Mouse (Mus musculus): ENCODE measurements around the gene Ptov1. TPM values are rescaled to one million over a fixed set of nuclear protein-coding genes. Genes with fewer than 3 reads are reported as not detected.

Ptov1 gene
- polyA plus RNA-seq, 1 experiment from 2014 or later: 419 TPM

DNA sequence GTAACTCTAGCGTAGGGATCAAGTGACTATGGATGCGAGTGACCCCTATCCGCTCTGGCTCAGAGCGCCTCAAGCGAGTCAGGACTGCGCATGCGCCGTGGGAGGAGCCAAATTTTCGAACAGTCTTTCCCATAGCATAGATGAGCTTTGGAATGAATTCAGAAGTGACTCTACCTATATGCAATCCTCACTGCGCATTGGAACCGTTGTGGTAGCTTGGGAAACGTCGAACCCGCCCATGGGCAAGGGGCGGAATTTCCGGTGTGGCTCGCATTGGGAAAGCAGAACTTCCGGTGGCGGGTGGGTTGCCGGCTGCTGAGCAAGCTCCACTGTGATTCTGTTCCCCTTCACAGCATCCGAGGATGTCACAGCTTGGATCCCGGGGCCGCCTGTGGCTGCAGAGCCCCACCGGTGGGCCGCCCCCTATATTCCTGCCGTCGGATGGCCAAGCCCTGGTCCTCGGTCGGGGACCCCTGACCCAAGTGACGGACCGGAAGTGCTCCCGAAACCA lies 12.5 kb downstream of the Ptov1 start, which contains the start of gene Pnkp:
Pnkp (plus strand) TSS at position 98 of the 511 bp plus-strand sequence.
- Histone ChIP-seq H3K4me2 (ENCODE audit: low read length) (peak within 1 kb of the TSS; percentile 70), H3K4me1 (ENCODE audit: control insufficient read depth, insufficient read depth, low read length) (peaks cover 28% of the 10 kb centered on the region)
- WGBS: under 1% methylated on average over 32 of the region's 32 CpGs

DNA sequence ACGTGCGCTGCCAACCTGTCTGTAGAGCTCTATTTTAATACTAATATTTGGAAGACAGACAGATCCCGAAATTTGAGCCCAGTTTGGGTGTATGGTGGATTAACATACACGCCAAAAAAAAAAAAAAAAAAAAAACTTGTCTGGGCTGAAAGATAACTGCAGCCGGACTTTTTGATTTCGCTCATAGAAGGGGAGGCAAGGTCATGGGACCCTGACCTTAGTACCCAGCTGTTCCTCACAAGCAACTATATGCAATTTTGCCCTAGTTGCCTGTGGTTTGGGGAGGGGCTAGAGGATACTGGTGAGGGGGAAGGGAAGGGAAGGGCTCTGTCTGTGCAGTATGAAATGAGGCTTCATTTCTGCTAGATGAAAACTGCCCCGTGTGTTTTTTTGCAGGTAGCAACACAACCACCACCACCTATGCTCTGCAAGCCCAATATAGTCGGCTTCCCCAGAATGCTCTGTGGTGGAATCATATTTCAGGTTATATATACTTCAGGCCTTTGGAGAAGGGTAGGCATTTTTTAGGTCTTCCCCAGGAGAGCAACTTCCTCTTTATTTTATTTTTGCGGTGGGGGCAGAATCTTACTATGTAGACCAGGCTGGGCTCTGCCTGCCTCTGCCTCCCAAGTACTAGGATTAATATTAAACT lies 13.2 kb downstream of the Ptov1 start:
- H3K9me3 ChIP-seq (replicated peaks; ENCODE audit: control insufficient read depth, low read length, poor library complexity, severe bottlenecking): no peaks in the 10 kb centered on the region

More for the DNA sequence above, 12.5 kb downstream of the Ptov1 start, which contains the start of gene Pnkp:
- peak; percentile 77 for ATAC-seq
- peak within 1 kb of the TSS; percentile 96 for H3K27ac ChIP-seq (ENCODE audit: low read length)
- no peaks in the 10 kb centered on the region for H3K27me3 ChIP-seq (ENCODE audit: control insufficient read depth, insufficient read depth, low read depth, low read length)
- H3K36me3 ChIP-seq (ENCODE audit: control insufficient read depth, insufficient read depth, low read length): peaks cover 9% of the 10 kb centered on the region; the same call in 1 of the 2 replicates
- peak within 1 kb of the TSS; percentile 84 for H3K9ac ChIP-seq (ENCODE audit: low read depth, low read length)
- peak within 1 kb of the TSS; percentile 78 for H3K4me3 ChIP-seq (ENCODE audit: low read depth, low read length)
- H3K9me3 ChIP-seq (replicated peaks; ENCODE audit: control insufficient read depth, low read length, poor library complexity, severe bottlenecking): no peaks in the 10 kb centered on the region

GRCm38 (mm10) chr7:44855036-44855435 lies 14.6 kb downstream of the Ptov1 start:
- Histone ChIP-seq H3K4me2 (ENCODE audit: low read length) (peak overlapping the region; percentile 63), H3K27me3 (ENCODE audit: control insufficient read depth, insufficient read depth, low read depth, low read length) (no peaks in the 10 kb centered on the region), H3K4me1 (ENCODE audit: control insufficient read depth, insufficient read depth, low read length) (peaks cover 36% of the 10 kb centered on the region), H3K27ac (ENCODE audit: low read length) (peak overlapping the region; percentile 76), H3K9ac (ENCODE audit: low read depth, low read length) (peak overlapping the region; percentile 58), H3K9me3 (replicated peaks; ENCODE audit: control insufficient read depth, low read length, poor library complexity, severe bottlenecking) (no peaks in the 10 kb centered on the region), H3K4me3 (ENCODE audit: low read depth, low read length) (peak overlapping the region; percentile 41), H3K36me3 (ENCODE audit: control insufficient read depth, insufficient read depth, low read length) (peaks cover 6% of the 10 kb centered on the region; the same call in 1 of the 2 replicates)
- no peak for ATAC-seq
- WGBS: 42% methylated on average over 10 of the region's 10 CpGs

More for the DNA sequence above, 13.2 kb downstream of the Ptov1 start:
- peaks cover 6% of the 10 kb centered on the region; the same call in 1 of the 2 replicates for H3K36me3 ChIP-seq (ENCODE audit: control insufficient read depth, insufficient read depth, low read length)
- H3K9ac ChIP-seq (ENCODE audit: low read depth, low read length): no peak overlapping the region; the same call in 1 of the 2 replicates
- H3K27ac ChIP-seq (ENCODE audit: low read length): peak overlapping the region; percentile 96
- H3K4me3 ChIP-seq (ENCODE audit: low read depth, low read length): peak overlapping the region; percentile 78
- H3K27me3 ChIP-seq (ENCODE audit: control insufficient read depth, insufficient read depth, low read depth, low read length): no peaks in the 10 kb centered on the region
- peak overlapping the region; percentile 70 for H3K4me2 ChIP-seq (ENCODE audit: low read length)
- WGBS: 71% methylated on average over 9 of the region's 9 CpGs
- peaks cover 28% of the 10 kb centered on the region for H3K4me1 ChIP-seq (ENCODE audit: control insufficient read depth, insufficient read depth, low read length)
- ATAC-seq: peak; percentile 7; the same call in 1 of the 2 replicates

DNA sequence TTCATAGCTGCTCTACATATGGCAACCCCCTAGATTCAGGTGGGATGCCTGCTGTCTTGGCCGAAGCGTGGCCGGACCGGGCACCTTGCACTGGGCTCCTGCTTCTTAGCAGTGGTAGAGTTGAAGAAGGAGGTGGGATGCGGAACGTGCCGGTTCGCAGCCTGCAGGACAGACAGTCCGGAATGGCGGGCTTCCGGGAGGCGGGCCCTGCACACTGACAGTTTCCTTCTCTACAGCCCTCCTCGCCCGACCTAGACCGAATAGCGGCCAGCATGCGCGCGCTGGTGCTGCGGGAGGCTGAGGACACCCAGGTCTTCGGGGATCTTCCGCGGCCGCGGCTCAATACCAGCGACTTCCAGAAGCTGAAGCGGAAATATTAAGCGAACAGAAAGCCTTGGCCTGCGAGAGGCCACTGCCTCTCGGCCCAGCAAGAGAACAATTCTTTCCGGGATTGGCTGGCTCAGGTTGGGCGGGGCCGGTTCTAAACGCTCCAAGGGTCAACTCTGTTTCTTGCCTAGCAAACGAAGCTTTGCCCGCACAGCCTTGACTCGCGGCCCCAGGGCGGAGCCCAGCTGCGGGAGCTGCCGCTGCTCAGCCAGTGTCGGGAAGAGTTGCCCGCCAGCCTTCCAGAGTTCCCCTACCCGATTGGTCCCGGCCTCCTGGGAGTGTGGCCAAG lies 15.1 kb downstream of the Ptov1 start:
- ATAC-seq: no peak
- WGBS: 2% methylated on average over 45 of the region's 45 CpGs
- H3K27ac ChIP-seq (ENCODE audit: low read length): peak overlapping the region; percentile 76
- H3K4me1 ChIP-seq (ENCODE audit: control insufficient read depth, insufficient read depth, low read length): peaks cover 36% of the 10 kb centered on the region
- peak overlapping the region; percentile 41 for H3K4me3 ChIP-seq (ENCODE audit: low read depth, low read length)
- peaks cover 6% of the 10 kb centered on the region; the same call in 1 of the 2 replicates for H3K36me3 ChIP-seq (ENCODE audit: control insufficient read depth, insufficient read depth, low read length)
- no peaks in the 10 kb centered on the region for H3K27me3 ChIP-seq (ENCODE audit: control insufficient read depth, insufficient read depth, low read depth, low read length)
- H3K9me3 ChIP-seq (replicated peaks; ENCODE audit: control insufficient read depth, low read length, poor library complexity, severe bottlenecking): no peaks in the 10 kb centered on the region
- H3K4me2 ChIP-seq (ENCODE audit: low read length): peak overlapping the region; percentile 63
- H3K9ac ChIP-seq (ENCODE audit: low read depth, low read length): peak overlapping the region; percentile 58

DNA sequence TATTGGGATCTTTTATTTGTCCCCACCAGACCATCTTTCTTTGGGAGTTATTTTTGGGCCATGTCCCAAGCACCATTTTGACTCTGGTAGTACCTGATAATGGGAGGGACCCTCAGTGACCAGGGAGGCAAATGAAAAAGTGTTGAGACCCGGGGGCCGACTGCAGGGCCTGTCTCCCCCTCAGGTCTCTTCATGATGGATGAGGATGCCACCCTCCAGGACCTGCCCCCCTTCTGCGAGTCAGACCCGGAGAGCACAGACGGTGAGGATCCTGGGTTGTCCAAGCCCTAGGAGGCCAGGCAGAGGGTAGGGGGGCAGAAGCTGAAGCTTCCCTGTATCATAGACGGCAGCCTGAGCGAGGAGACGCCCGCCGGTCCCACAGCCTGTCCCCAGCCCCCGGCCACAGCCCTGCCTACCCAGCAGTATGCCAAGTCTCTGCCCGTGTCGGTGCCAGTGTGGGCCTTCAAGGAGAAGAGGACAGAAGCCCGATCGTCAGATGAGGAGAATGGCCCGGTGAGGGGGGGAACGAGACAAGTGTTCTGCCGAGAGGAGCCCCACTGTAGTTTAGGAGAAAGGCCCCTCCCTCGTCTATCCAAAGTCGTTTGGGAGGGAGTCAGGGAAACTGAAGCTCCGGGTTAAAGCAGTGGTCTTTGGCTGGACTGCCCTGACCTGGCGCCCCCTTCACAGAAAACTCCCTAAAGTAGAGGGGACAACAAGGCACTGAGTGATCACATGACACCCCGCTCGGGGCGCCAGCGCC lies 15.8 kb downstream of the Ptov1 start:
- peak overlapping the region; percentile 63 for H3K4me2 ChIP-seq (ENCODE audit: low read length)
- ATAC-seq: no peak
- peaks cover 36% of the 10 kb centered on the region for H3K4me1 ChIP-seq (ENCODE audit: control insufficient read depth, insufficient read depth, low read length)

GRCm38 (mm10) chr7:44853065-44853464 lies 16.5 kb downstream of the Ptov1 start:
- no peak overlapping the region for H3K27ac ChIP-seq (ENCODE audit: low read length)
- peaks cover 6% of the 10 kb centered on the region; the same call in 1 of the 2 replicates for H3K36me3 ChIP-seq (ENCODE audit: control insufficient read depth, insufficient read depth, low read length)
- 98% methylated on average over 2 of the region's 2 CpGs for WGBS
- ATAC-seq: no peak
- H3K27me3 ChIP-seq (ENCODE audit: control insufficient read depth, insufficient read depth, low read depth, low read length): no peaks in the 10 kb centered on the region
- no peak overlapping the region for H3K4me3 ChIP-seq (ENCODE audit: low read depth, low read length)
- no peak overlapping the region for H3K4me2 ChIP-seq (ENCODE audit: low read length)
- H3K4me1 ChIP-seq (ENCODE audit: control insufficient read depth, insufficient read depth, low read length): peaks cover 32% of the 10 kb centered on the region
- no peaks in the 10 kb centered on the region for H3K9me3 ChIP-seq (replicated peaks; ENCODE audit: control insufficient read depth, low read length, poor library complexity, severe bottlenecking)
- peak overlapping the region; percentile 58; the same call in 1 of the 2 replicates for H3K9ac ChIP-seq (ENCODE audit: low read depth, low read length)

More for the DNA sequence above, 15.8 kb downstream of the Ptov1 start:
- Histone ChIP-seq H3K4me3 (ENCODE audit: low read depth, low read length) (peak overlapping the region; percentile 41), H3K27ac (ENCODE audit: low read length) (peak overlapping the region; percentile 76), H3K9ac (ENCODE audit: low read depth, low read length) (peak overlapping the region; percentile 58), H3K36me3 (ENCODE audit: control insufficient read depth, insufficient read depth, low read length) (peaks cover 6% of the 10 kb centered on the region; the same call in 1 of the 2 replicates), H3K9me3 (replicated peaks; ENCODE audit: control insufficient read depth, low read length, poor library complexity, severe bottlenecking) (no peaks in the 10 kb centered on the region), H3K27me3 (ENCODE audit: control insufficient read depth, insufficient read depth, low read depth, low read length) (no peaks in the 10 kb centered on the region)
- WGBS: 28% methylated on average over 26 of the region's 26 CpGs

DNA sequence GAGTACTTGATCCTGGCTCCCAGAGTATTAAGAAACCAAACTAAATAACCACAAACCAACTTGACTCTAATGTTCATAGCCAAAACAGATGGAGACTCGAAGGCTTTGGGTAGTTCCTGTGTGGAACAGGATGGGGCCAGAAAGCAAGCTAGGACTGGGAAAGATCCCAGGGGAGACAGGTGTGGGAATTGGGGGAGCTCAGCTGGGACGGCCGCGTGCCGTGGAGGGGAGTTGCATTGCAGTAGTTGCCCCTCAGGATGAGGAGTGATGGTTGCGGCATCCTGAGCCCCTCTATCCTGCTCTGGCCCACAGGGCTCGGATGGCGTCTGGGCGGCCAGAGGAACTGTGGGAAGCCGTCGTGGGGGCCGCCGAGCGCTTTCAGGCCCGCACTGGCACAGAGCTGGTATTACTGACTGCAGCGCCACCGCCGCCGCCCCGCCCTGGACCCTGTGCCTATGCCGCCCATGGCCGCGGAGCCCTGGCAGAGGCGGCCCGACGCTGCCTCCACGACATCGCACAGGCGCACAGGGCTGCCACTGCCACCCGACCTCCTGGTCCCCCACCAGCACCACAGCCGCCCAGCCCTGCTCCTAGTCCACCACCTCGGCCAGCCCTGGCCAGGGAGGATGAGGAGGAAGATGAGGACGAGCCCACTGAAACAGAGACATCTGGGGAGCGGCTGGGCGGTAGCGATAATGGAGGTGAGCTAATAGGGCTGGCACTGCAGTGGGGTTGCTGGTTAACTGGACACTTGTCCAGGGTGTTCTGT lies 17.1 kb downstream of the Ptov1 start:
- no peaks in the 10 kb centered on the region for H3K9me3 ChIP-seq (replicated peaks; ENCODE audit: control insufficient read depth, low read length, poor library complexity, severe bottlenecking)
- no peak overlapping the region for H3K4me3 ChIP-seq (ENCODE audit: low read depth, low read length)
- no peak for ATAC-seq
- peaks cover 6% of the 10 kb centered on the region; the same call in 1 of the 2 replicates for H3K36me3 ChIP-seq (ENCODE audit: control insufficient read depth, insufficient read depth, low read length)
- H3K27ac ChIP-seq (ENCODE audit: low read length): no peak overlapping the region
- 89% methylated on average over 36 of the region's 36 CpGs for WGBS
- H3K4me1 ChIP-seq (ENCODE audit: control insufficient read depth, insufficient read depth, low read length): peaks cover 33% of the 10 kb centered on the region
- H3K9ac ChIP-seq (ENCODE audit: low read depth, low read length): no peak overlapping the region
- no peaks in the 10 kb centered on the region for H3K27me3 ChIP-seq (ENCODE audit: control insufficient read depth, insufficient read depth, low read depth, low read length)
- H3K4me2 ChIP-seq (ENCODE audit: low read length): no peak overlapping the region

- H3K4me2 ChIP-seq (ENCODE audit: low read length): no peak overlapping the region
- no peaks in the 10 kb centered on the region for H3K27me3 ChIP-seq (ENCODE audit: control insufficient read depth, insufficient read depth, low read depth, low read length)
- H3K9ac ChIP-seq (ENCODE audit: low read depth, low read length): no peak overlapping the region
- H3K4me1 ChIP-seq (ENCODE audit: control insufficient read depth, insufficient read depth, low read length): peaks cover 35% of the 10 kb centered on the region
- peaks cover 6% of the 10 kb centered on the region; the same call in 1 of the 2 replicates for H3K36me3 ChIP-seq (ENCODE audit: control insufficient read depth, insufficient read depth, low read length)
- 96% methylated on average over 12 of the region's 12 CpGs for WGBS
- ATAC-seq: no peak
- H3K4me3 ChIP-seq (ENCODE audit: low read depth, low read length): no peak overlapping the region
- H3K9me3 ChIP-seq (replicated peaks; ENCODE audit: control insufficient read depth, low read length, poor library complexity, severe bottlenecking): no peaks in the 10 kb centered on the region
- H3K27ac ChIP-seq (ENCODE audit: low read length): no peak overlapping the region
Observed at GRCm38 (mm10) chr7:44851625-44852234, 17.9 kb downstream of the Ptov1 start.

Measured in midbrain, embryonic 16.5 days (tissue).